Mouse (Mus musculus) urinary bladder, adult 2 months (tissue): Measurements from ENCODE around the gene Gm20388. TPM values are rescaled to one million over a fixed set of nuclear protein-coding genes. Genes with fewer than 3 reads are reported as not detected.
"Not testable (repeated sequence)": the region's sequence is repeated elsewhere in the genome, so short reads cannot be mapped to it uniquely, and the experiment has no call there.

Experiments
- DNase-seq: peaks from one replicate; pipeline ENCODE4 v3.0.0; 2022; ENCODE audit warnings: low spot score
- polyA plus RNA-seq: library from polyadenylated mRNA; depleted of rRNA; stranded (reverse); fragments of >200 nt; gene quantifications from 2 replicates; pipeline ENCODE4 v1.2.3, GENCODE M21; 2012

Gene Gm20388
- polyA plus RNA-seq, 1 experiment, result 50.2 TPM

DNA sequence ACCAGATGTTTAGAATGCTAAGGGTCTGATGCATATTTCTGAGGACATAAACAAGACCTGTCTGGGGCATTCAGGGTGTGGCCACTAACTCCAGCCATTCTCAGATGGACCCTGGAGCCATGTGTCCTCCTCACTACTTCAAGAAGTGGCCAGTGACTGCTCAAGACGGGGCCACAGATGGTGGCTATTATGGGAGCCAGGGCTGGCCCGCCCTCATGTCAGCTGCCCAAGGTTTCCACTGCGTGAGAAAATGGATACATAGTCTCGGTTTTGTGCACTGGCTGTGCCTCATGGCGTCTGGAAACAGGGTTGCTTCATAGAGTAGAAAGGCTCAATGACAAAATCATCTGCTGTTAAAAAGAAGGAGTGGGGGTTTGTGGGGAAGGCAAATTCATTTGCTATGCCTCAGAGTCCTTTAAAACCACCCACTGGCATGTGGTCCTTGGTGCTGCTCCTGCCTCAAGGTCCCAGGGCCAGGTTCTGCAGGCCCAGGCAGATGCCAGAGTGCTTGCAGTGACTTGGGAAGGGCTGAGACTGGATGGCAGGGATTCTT is 1222.4 kb downstream of the Gm20388 start:
- no peak for DNase-seq

DNA sequence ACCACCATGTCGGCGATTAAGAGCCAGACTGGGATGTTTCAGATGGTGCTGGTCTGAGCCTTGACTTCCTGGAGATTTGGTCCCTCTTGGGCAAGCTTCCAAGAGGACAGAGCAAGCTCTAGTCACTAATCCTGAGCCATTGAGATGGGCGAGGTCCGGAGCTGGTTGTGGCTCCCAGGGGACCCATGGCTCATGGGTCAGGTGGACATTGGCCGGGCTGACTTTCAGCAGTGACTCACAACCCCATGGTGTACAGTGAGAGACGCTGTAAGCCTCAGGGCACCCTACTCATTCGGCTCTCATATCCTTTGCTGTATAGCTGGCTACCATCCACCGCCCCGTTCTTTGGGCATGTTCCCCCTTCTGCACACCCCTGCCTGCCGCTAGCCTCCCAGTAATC is 1223.5 kb downstream of the Gm20388 start:
- no peak for DNase-seq

DNA sequence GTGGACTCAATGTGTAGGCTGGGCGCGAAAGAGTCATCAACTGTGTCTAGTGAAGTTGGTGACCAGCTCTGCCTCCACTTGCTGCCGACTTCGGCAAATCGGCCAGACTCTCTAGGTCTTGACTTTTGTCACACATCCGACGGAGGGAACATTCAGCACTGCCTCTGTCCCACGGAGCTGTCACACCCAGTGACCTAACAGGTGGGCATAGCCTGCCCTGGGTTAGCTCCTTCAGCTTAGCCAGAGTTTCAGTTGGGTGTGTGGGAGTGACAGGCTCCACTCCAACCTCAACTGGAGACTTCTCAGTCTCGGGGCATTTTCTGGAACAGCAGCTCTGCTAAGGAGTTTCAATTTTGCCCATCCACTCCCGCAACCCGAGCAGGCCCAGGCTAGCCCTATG is 1223.9 kb downstream of the Gm20388 start:
- DNase-seq, result no peak

DNA sequence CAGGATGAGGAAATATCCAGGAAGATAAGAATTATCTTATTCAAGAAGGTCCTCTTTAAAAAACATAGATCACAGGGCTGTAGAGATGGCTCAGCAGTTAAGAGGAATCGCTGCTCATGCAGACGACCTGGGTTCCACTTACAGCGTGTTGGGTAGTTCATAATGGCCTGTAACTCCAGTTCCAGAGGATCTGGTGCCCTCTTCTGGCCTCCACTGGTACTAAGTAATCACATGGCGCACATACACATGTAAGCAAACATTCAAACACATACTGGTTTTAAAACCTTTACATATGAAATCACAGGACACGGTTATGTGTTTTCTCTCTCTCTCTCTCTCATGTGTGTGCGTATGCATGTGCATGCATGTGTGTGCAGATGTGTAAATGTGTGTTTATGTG is 1226.2 kb downstream of the Gm20388 start:
- no peak for DNase-seq

DNA sequence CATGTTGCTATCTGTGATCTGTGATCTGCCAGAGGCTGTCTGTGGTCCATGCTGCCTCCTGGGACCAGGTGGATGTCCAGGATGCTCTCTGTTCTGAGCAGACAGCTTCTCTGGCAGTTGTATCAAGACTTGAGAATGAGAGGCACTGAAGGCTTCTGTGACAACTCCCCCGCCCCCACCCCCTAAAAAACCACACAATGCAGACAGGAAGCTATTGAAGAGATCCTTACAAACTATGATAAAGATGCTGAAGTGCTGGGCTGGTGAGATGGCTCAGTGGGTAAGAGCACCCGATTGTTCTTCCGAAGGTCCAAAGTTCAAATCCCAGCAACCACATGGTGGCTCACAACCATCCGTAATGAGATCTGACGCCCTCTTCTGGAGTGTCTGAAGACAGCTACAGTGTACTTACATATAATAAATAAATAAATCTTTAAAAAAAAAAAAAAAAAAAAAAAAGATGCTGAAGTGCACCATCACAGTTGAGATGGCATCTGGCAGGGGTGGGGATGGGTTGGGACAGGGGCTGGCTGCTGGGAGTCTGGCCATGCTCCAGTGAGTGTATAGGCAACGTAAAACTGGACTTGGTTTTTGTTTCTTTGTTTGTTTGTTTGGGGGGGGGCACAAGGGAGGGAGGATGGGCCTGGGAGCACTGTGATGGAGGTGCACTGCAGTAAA is 1235.0 kb downstream of the Gm20388 start:
- DNase-seq, result not testable (repeated sequence)

DNA sequence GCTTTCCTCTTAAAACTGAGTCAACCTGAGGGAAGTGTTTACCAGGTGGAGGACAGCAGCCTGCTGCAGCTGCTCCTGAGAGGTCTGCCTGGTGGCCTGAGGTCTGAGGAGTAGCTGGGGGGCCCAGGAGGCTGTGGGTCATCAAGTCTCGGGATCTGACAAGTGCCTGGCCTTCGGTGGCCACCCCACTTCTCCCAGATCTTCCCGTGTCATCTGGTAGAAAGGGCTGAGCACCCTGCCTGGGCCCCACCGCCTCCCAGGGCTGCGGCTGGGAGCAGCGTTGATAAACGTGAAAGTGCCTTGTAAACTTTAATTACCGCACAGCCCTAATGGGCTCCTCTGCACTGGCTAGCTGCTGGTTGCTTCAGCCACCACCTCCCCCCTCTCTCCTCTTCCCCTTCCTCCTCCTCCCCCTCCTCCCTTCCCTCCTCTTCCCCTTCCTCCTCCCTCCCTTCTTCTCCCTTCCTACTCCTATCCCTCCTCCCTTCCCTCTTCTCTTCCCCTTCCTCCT is 1238.0 kb downstream of the Gm20388 start:
- DNase-seq, result no peak

DNA sequence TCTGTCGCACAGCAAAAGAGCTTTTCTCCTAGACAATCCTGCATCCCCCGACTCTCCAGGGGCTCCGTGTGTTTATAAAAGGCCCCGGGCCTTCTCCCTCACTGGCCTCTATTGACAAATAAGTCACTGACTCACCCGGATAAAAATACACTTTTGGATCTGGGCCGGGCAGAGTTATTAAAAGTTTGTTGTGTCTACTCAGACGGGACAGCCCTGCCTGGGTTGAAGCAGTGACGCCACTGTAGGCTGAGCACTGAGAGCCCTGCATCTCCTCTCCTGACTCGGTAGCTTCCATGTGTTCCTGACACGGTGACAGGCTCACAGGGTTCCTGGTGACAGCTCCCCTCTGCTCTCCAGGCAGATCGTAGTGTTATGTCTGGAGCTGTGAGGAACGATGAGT is 1241.8 kb downstream of the Gm20388 start:
- DNase-seq, result no peak

DNA sequence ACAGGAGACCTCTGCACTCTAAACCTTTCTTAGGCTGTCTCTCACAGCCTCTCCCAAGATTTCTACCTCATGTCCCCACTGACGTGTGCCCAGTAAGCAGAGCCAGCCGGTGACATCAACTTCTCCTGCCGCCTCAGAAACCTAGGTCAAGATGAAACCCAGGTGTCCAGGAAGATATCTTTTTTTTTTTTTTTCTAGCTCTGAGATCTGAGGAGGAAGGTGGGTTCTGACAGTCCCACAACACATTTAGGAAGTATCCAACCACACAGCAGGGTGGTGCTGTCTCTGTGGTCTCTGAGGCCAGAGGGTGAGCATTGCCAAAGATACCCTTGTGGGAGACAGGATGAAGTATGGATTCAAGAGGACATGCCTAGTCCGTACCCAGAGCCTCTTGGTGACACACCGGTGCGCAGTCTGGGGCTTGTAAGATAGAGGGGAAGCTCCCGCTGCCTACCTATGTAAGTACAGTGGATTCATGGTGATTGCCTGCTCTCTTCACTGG is 1246.4 kb downstream of the Gm20388 start:
- DNase-seq, result no peak

DNA sequence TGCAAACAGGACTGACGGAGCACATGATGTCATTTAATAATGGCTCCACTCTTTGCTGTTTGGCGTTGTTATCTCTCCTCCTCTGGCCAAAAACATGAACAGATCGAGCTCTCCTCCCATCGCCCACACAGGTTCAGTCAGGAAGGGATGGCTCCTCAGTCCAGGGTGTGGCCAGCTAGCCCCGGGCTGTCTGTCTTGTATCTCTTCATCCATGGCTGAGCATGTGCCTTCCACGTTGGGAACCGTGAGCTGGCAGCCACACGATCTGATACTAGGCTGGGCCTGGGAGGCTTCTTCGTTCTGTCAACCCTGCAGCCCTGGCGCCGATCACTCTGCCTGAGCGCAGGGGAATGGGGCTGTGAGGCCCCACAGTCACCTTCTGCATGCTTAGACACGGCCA is 1248.2 kb downstream of the Gm20388 start:
- DNase-seq, result no peak

DNA sequence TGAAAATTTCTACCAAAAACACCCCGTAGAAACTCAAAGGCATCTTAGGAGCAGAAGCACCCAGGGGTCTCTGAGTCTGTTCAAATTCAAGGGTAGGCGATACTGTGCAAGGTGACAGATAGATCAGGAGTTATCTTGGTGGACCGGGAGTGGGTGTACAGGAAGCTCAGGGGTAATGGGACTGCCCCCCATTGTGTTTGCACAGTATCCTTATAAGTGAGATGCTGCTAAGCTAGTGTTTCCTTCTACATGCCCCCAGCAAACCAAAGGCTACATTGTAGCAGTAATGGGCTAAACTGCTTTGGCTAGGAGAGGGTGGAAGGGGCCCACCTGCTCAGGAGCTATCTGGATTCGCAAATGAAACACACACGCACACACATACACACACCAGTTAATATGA is 1250.8 kb downstream of the Gm20388 start:
- DNase-seq, result no peak

DNA sequence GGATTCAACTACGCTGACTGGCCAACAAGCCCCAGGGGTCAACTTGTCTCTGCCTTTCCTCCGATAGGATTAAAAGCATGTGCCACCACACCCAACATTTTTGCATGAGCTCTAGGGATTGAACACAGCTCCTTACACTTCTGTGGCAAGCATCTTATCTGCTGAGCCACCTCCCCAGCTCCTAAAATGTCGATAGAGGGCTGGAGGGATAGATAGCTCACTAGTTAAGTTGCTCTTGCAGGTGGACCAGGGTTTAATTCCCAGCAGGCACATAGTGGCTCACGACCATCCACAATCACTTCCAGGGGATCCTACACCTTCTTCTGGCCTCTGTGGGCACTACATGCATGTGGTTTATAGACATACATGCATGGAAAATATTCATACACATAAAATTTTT is 1251.8 kb downstream of the Gm20388 start:
- DNase-seq, result no peak

DNA sequence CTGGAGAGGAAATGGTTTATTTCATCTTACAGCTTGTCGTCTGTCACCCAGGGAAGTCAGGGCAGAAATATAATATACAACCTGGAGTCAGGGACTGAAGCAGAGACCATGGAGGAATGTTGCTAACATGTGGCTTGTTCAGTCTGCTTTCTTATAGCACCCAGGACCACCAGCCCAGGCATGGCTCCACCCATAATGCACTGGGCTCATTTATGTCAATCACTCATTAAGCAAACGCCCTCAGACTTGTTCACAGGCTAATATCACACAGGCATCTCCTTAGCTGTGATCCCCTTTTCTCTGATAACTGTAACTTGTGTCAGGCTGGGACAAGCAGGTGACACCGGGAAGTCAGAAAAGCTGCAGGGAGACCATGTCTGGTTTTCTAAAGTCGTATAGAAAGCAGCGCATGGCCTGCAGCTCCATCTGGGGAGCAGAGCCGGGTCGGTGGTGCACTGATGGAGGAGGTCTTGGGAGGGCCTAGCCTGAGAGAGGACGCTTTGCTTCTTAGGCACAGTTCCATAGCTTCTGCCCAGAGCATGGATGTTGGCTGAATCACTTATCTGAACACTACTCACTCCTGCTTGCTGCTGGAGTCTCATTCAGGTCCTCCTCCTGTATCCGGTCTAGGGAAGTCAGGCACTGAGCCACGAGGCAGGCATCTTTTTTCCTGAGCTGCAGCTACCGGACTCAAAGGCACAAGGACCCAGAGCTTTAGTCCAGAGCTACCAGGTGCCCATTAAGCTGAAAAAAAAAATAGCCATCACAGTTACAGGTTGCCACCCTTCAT is 1252.5 kb downstream of the Gm20388 start:
- no peak for DNase-seq

DNA sequence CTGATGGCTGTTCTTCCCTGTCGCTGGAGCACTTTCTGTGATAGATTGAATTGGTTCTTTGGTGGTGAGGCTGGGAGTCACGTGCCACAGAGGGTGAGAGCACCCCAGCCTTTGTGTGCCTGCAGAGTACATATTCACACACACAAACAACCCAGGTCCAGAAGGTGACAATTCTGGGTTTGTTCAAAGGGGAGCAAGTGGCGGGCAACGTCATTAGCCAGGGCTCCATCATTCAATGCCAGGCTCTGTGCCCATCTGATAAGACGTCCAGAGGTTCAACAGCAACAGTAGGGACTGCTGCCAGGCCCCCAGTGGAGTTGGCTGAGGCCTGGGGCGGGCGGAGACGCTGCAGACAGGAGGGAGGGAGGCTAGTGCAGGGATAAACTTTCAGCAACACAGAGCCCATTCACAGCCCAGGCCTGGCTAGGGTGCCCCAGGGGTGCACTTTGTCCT is 1253.4 kb downstream of the Gm20388 start:
- DNase-seq, result no peak

DNA sequence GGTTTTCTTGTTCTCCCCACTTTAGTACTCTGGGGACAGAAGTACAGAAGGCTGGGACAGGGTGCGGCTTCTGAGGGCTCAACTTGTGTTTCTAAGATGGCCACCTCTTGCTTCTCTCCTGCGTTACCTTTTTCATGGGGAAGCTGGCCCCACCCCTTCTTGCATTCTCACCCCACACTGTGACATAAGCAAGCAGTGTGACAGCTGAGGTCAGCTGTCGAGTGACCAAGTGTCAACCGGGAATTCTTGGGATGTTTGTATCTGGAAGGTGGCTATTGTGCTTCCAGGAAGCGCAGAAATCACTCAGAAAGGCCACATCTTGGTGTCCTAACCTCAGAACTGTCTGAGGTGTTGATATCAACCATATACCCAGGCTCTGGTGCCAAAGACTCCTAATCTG is 1257.4 kb downstream of the Gm20388 start:
- no peak for DNase-seq

DNA sequence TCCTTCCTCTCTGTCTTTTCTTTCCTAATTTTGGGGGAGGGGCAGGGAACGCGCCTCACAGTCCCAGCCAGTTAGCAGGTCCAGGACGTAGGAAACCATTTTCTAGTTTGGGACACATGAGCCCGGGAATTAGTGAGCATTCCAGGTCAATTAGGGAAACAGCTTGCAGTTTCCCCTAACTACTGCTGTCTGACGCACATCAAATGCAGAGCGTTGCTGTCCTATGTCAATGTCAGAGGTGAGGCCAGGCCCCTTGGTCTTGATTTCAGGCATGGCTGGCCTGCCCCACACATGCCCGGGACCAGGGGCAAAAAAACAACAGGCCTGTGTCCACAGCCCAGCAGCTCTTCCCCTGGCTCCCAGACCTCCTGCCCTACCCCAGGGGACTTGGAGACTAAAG is 1259.5 kb downstream of the Gm20388 start:
- DNase-seq, result no peak

DNA sequence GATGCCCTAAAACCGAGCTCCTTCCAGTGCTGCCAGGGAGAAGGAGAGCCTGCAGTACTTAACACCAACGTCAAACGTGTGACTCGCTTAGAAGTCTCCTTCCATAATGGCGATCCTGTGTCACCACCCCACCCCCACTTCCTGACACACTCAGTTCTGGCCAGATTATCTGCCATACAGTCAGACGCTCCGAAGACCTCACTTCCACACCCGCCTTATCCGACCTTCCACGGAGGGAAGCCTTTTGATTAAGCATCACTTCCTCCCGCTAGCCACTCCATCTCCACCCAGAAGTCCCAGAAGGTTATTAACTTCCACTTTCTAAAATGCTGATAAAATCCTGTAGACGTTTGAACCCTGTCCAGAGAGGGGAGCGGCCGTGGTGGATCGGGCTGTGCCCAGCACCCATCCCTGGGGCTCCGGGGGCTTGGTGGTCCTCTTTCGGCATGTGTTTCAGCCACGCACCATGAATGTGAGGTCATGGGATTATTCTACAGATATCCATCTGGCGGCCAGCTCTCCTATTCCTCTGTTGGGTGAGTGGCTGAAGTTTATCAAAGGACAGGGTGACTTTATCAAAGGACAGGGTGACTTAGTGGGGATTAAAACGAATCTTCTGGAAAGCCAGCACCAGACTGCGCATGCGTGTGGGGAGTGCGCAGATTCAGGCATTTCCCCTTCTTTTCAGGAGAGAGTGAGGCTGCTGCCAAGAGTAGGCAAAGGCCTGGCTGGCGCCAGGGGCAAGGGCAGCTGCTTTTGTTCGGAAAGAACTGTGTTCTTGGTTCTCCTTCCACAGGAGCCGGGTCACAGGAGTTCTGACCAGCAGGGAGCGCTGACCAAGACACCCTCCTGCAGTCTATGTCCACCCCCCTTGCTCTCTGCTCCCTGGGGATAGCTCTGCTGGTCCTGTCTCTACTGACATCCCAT is 1260.2 kb downstream of the Gm20388 start:
- no peak for DNase-seq

DNA sequence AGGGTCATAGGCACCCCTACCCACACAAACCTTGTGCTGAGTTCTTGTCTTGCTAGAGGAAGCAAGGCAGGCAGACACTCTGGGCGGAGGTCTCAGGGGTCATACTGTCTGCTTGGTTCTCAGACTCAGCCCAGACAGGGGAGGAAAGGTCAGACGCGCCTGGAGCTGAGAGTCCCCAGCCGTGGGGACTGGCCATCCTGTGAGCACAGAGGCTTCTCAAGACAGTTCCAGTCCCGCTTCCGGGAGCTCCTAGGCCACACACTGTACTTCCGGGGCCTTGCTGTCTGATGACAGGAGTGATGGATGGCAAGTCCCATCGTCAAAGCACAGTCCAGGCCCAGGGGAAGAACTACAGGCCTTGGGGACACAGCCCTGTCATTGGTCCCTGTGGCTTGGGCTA is 1261.9 kb downstream of the Gm20388 start:
- DNase-seq, result no peak

DNA sequence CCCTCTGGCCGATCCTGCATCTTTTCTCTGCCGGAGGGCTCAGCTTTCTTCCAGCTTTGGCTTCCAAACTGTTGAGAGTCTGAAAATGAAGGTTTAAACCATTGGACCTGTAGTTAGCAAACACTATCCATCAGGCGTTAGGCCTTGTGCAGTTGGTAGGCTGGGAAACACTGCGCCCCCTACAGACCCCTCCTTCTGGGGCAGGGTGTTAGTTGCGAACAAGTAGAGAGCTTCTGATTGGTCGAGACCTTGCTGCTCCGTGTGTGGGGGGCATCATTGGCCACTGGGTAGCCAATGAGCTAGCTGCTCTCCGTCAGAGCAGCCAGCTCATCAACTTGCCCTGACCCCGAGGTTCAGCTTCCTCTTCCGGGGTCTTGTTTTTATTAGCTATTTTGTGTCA is 1263.5 kb downstream of the Gm20388 start:
- no peak for DNase-seq

DNA sequence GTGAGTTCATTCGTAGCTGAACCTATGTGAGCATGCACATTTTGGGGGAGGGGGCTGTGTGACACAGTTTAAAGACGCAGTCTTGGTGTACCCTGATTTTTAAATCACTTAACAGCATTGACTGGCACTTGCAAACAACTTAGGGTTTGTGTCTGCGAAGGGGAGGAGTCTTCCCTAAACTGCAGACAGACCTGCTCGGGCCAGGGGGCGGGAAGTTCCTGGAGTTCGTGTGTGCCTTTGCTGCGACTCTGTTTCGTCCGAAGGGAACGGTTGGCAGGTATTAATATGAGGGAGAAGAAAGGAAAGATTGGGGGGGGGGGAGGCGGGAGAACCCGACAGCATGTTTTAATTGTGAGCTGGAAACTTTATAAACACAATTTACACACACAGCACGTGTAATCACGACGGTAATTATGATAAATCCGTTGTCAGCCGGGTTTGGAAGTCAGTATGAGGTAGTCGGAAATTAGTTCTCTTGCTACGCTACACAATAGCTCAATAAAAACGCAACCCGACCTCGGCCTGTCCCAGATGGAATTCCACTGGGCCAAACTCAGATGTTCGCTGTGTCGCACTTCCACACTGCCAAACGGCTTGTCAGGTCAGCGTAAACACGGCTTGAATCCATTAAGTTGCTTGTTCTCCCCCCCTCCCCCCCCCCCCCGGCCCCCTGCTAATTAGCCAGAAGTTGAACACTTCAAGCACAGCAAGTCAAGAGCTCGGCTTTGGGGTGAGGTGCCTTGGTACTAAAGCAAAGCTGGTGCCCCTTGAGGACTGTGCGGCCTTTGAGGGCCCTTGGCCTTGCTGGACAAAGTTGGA is 1264.3 kb downstream of the Gm20388 start:
- no peak for DNase-seq

DNA sequence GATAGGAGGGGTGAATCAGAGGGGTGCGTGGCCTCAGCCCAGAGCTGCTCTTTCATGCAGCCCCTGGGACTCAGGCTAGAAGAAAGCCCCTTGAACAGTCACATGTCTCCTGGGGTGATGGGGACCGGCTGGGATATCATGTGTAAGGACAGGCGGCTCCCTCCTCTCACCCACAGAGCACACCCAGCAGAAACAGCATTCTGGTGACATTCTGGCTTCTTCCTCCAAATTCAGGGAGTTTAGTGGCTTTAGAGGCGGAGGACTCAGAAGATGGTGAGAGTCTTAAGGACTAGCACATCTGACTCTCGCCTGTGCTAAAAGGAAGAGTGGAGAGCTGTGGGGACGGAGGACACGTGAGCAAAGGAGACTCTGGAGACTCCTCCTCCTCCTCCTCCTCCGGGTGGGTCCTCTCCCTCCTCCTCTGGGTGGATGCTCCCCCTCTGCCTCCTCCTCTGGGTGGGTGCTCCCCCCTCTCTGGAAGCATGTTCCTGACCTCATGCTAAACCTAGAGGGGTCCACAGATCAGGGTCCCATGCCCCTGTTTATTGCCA is 1265.0 kb downstream of the Gm20388 start:
- no peak for DNase-seq
